10 mouse cellular contexts compared by ENCODE assay signal in genomic region chr1:172048241-172048734, GRCm38 (mm10). TPM values are rescaled to one million over a fixed set of nuclear protein-coding genes. Genes with fewer than 3 reads are reported as not detected.
A peak's percentile ranks its signal among the peaks of the same experiment; 100 is the strongest.
DNase-seq lines count a peak whose midpoint lies in the region; ATAC-seq and TF ChIP-seq lines count a peak whose summit lies in the region.
"Had no signal": no experiment of that assay in that cellular context is flagged by ENCODE, and none has a peak within 500 bp of the region (broad histone marks: within the 10 kb centered on the region; RNA-seq: fewer than 3 reads in every experiment).

No protein-coding gene starts in this region.

- peak overlapping the region; percentile 45 for H3K4me2 ChIP-seq in heart, embryonic 14.5 days (ENCODE audit: low read length)

- no peaks in the 10 kb centered on the region for H3K79me2 ChIP-seq in macrophage (ENCODE audit: inconsistent target)

- TF ChIP-seq POLR2A in bone marrow macrophage, adult 2 months (IDR thresholded peaks at IDR 0.05; ENCODE audit: borderline replicate concordance, low read depth, low read length), result no peak

- H3K4me3 ChIP-seq in heart, embryonic 14.5 days (ENCODE audit: control insufficient read depth in 1 of 2, insufficient read depth in 1 of 2, low read depth in 1 of 2, low read length in 2 of 2), result peak overlapping the region; percentile 16 to 17; a peak in 3 of 4 replicates
- peak overlapping the region; percentile 30; the same call in 1 of the 2 replicates for H3K4me3 ChIP-seq in bone marrow macrophage, adult 2 months (ENCODE audit: insufficient read depth, low read length)
- peak overlapping the region; percentile 29 for H3K4me3 ChIP-seq in hindbrain, embryonic 10.5 days
- H3K4me3 ChIP-seq in macrophage (ENCODE audit: inconsistent target), result peak overlapping the region; percentile 21

- no peak for ATAC-seq in heart, embryonic 14.5 days (ENCODE audit: insufficient number of reproducible peaks, insufficient read depth, low FRiP score, low read depth)

- DNase-seq in heart, postnatal 36 days, result no peak
- DNase-seq in hindbrain, embryonic 10.5 days (ENCODE audit: low spot score), result no peak
- no peak for DNase-seq in thymus, postnatal 36 days
- no peak for DNase-seq in layer of hippocampus, adult 8-10 months (ENCODE audit: low spot score in 2 of 2)
- DNase-seq in thymus, postnatal 25 days, result no peak
- DNase-seq: cerebellum, adult 11-12 months had no signal

- peaks cover 19% of the 10 kb centered on the region; the same call in 1 of the 2 replicates for H3K27me3 ChIP-seq in heart, embryonic 14.5 days (ENCODE audit: control insufficient read depth, insufficient read depth, low read length)
- peaks cover 30% of the 10 kb centered on the region for H3K27me3 ChIP-seq in hindbrain, embryonic 10.5 days (ENCODE audit: insufficient read depth, poor library complexity, severe bottlenecking)

- WGBS in heart, embryonic 14.5 days, result 33% methylated on average over 6 of the region's 6 CpGs
- 17% methylated on average over 6 of the region's 6 CpGs for WGBS in hindbrain, embryonic 10.5 days
- 47% methylated on average over 6 of the region's 6 CpGs for WGBS in macrophage (ENCODE audit: missing documents)

- H3K9me3 ChIP-seq in heart, embryonic 14.5 days (ENCODE audit: control insufficient read depth, low read length), result no peaks in the 10 kb centered on the region
- no peaks in the 10 kb centered on the region for H3K9me3 ChIP-seq in hindbrain, embryonic 10.5 days

- intact Hi-C loops in heart, postnatal 36 days (cut with DNase I), result loop anchor here (5.0 kb wide), 1 partner anchor 69 kb away; no protein-coding TSS in a partner anchor

- H3K27ac ChIP-seq in heart, embryonic 14.5 days (replicated peaks in 1 of 2; ENCODE audit: control insufficient read depth in 1 of 2, insufficient read depth in 1 of 2, low read depth in 2 of 2, low read length in 2 of 2), result 0 out of 4 replicates have a peak overlapping the region, but pooled peaks of 1 of the 2 experiments have one; percentile 3
- H3K27ac ChIP-seq in bone marrow macrophage, adult 2 months (ENCODE audit: insufficient read depth, low read depth, low read length), result no peak overlapping the region
- peak overlapping the region; percentile 92 for H3K27ac ChIP-seq in hindbrain, embryonic 10.5 days
- H3K27ac ChIP-seq in macrophage, result no peak overlapping the region

- H3K4me1 ChIP-seq in heart, embryonic 14.5 days (ENCODE audit: control insufficient read depth in 2 of 2, insufficient read depth in 2 of 2, low read length in 2 of 2), result peaks cover under 1 to 4% of the 10 kb centered on the region in 2 experiments; a peak in 2 of 4 replicates
- 0 out of 2 replicates have a peak, but pooled peaks cover 3% of the 10 kb centered on the region for H3K4me1 ChIP-seq in bone marrow macrophage, adult 2 months (ENCODE audit: control insufficient read depth, insufficient read depth, low read length)
- H3K4me1 ChIP-seq in hindbrain, embryonic 10.5 days (replicated peaks), result peaks cover 52% of the 10 kb centered on the region

- no peaks in the 10 kb centered on the region for H3K36me3 ChIP-seq in heart, embryonic 14.5 days (ENCODE audit: control insufficient read depth, insufficient read depth, low read length)
- H3K36me3 ChIP-seq in hindbrain, embryonic 10.5 days, result no peaks in the 10 kb centered on the region
- no peaks in the 10 kb centered on the region for H3K36me3 ChIP-seq in macrophage (ENCODE audit: inconsistent target)

- TF ChIP-seq CTCF in bone marrow macrophage, adult 2 months (IDR thresholded peaks at IDR 0.05; ENCODE audit: low read depth, low read length), result no peak

- peak overlapping the region; percentile 50; the same call in 1 of the 2 replicates for H3K9ac ChIP-seq in heart, embryonic 14.5 days (ENCODE audit: low read length)

RNA-seq across cellular contexts. Expression of gene Nhlh1, which starts 9.1 kb away (rescaled TPM):
- polyA plus RNA-seq in heart, embryonic 14.5 days (2014; fragmentation: Nextera tagmentation; extraction: Ambion mirVana), result not detected in 2 replicates
- total RNA-seq in heart, postnatal 36 days (2021), result not detected
- polyA plus RNA-seq in bone marrow macrophage, adult 2 months (2012; ENCODE audit: insufficient read depth, insufficient read length, missing spikeins), result not detected in 2 replicates
- polyA plus RNA-seq in hindbrain, embryonic 10.5 days (2016; fragmentation: Nextera tagmentation; extraction: Ambion mirVana), result 9.9 and 16.3 TPM in 2 replicates
- under 1 TPM in 1 of 26 experiments, not detected in 25; 0.23 TPM for total RNA-seq in macrophage (2018; cell fraction: chromatin; rRNA removed)
- not detected for total RNA-seq in macrophage (2018; cell fraction: cytosol; rRNA removed)
- total RNA-seq in macrophage (2018; cell fraction: nucleus; rRNA removed), result not detected
- polyA plus RNA-seq in macrophage (2018), result not detected in 3 replicates
- total RNA-seq in layer of hippocampus, adult 8-10 months (2022), result under 1 TPM; 0.58 to 0.98 (median 0.76) TPM
- total RNA-seq: hematopoietic stem cell, adult 5-6 weeks had no signal

RNA-seq across cellular contexts. Expression of gene Vangl2, which starts 20.0 kb away (rescaled TPM):
- 9.2 and 10.0 TPM in 2 replicates for polyA plus RNA-seq in heart, embryonic 14.5 days (2014; fragmentation: Nextera tagmentation; extraction: Ambion mirVana)
- total RNA-seq in heart, postnatal 36 days (2021), result 1 to 10 TPM; 2.3 to 3.1 TPM
- 0.74 and 1.2 TPM in 2 replicates for polyA plus RNA-seq in bone marrow macrophage, adult 2 months (2012; ENCODE audit: insufficient read depth, insufficient read length, missing spikeins)
- polyA plus RNA-seq in hindbrain, embryonic 10.5 days (2016; fragmentation: Nextera tagmentation; extraction: Ambion mirVana), result 46.0 and 72.6 TPM in 2 replicates
- total RNA-seq in macrophage (2018; cell fraction: chromatin; rRNA removed), result under 1 TPM in 5 of 26 experiments, not detected in 21; 0.12 to 0.79 (median 0.25) TPM
- total RNA-seq in macrophage (2018; cell fraction: cytosol; rRNA removed), result under 1 TPM in 24 of 26 experiments, not detected in 2; 0.03 to 0.33 (median 0.11) TPM
- total RNA-seq in macrophage (2018; cell fraction: nucleus; rRNA removed), result under 1 TPM in 11 of 26 experiments, not detected in 15; 0.12 to 0.41 (median 0.24) TPM
- polyA plus RNA-seq in macrophage (2018), result 0.12 to 0.42 TPM (median 0.30 TPM) in 3 replicates
- 10 to 100 TPM; 11.1 to 16.9 (median 14.8) TPM for total RNA-seq in layer of hippocampus, adult 8-10 months (2022)

RNA-seq across cellular contexts. Expression of gene Copa, which starts 34.0 kb away (rescaled TPM):
- 157 and 163 TPM in 2 replicates for polyA plus RNA-seq in heart, embryonic 14.5 days (2014; fragmentation: Nextera tagmentation; extraction: Ambion mirVana)
- total RNA-seq in heart, postnatal 36 days (2021), result 100 to 1,000 TPM; 112 to 113 TPM
- polyA plus RNA-seq in bone marrow macrophage, adult 2 months (2012; ENCODE audit: insufficient read depth, insufficient read length, missing spikeins), result 159 and 167 TPM in 2 replicates
- 173 and 187 TPM in 2 replicates for polyA plus RNA-seq in hindbrain, embryonic 10.5 days (2016; fragmentation: Nextera tagmentation; extraction: Ambion mirVana)
- 100 to 1,000 TPM; 217 to 448 (median 328) TPM for total RNA-seq in macrophage (2018; cell fraction: chromatin; rRNA removed)
- 100 to 1,000 TPM; 105 to 172 (median 141) TPM for total RNA-seq in macrophage (2018; cell fraction: cytosol; rRNA removed)
- 100 to 1,000 TPM; 171 to 303 (median 216) TPM for total RNA-seq in macrophage (2018; cell fraction: nucleus; rRNA removed)
- polyA plus RNA-seq in macrophage (2018), result 141 to 187 TPM (median 150 TPM) in 3 replicates
- total RNA-seq in layer of hippocampus, adult 8-10 months (2022), result 100 to 1,000 TPM; 149 to 159 (median 151) TPM

RNA-seq across cellular contexts. Expression of gene Ncstn, which starts 34.3 kb away (rescaled TPM):
- polyA plus RNA-seq in heart, embryonic 14.5 days (2014; fragmentation: Nextera tagmentation; extraction: Ambion mirVana), result 120 TPM in 2 replicates
- 10 to 100 TPM; 45.5 to 50.1 TPM for total RNA-seq in heart, postnatal 36 days (2021)
- polyA plus RNA-seq in bone marrow macrophage, adult 2 months (2012; ENCODE audit: insufficient read depth, insufficient read length, missing spikeins), result 142 and 144 TPM in 2 replicates
- 112 and 127 TPM in 2 replicates for polyA plus RNA-seq in hindbrain, embryonic 10.5 days (2016; fragmentation: Nextera tagmentation; extraction: Ambion mirVana)
- total RNA-seq in macrophage (2018; cell fraction: chromatin; rRNA removed), result 100 to 1,000 TPM; 113 to 203 (median 175) TPM
- total RNA-seq in macrophage (2018; cell fraction: cytosol; rRNA removed), result 100 to 1,000 TPM in 17 of 26 experiments, 10 to 100 TPM in 9; 79.5 to 154 (median 113) TPM
- total RNA-seq in macrophage (2018; cell fraction: nucleus; rRNA removed), result 100 to 1,000 TPM; 160 to 275 (median 228) TPM
- 95.2 to 110 TPM (median 102 TPM) in 3 replicates for polyA plus RNA-seq in macrophage (2018)
- 10 to 100 TPM; 63.2 to 72.4 (median 66.6) TPM for total RNA-seq in layer of hippocampus, adult 8-10 months (2022)

Comparison
In these comparisons a context has a peak if more than half of its experiments do, and no peak if none do; other contexts are left out.
1. RNA of gene Nhlh1, which starts 9.1 kb away (polyA plus RNA-seq): 9.9 to 16.3 TPM in hindbrain, embryonic 10.5 days; not detected in heart, embryonic 14.5 days, not detected in bone marrow macrophage, adult 2 months and not detected in macrophage; every median in the first group is over 10 times any median in the second.
2. Peak in every context shown above with its lines, with median percentiles within 50 percentile points of each other: H3K4me3 ChIP-seq.